ENCODE assay signal across 24 mouse cellular contexts in genomic region chr17:69597773-69598295, GRCm38 (mm10).
DNase-seq lines count a peak whose midpoint lies in the region; ATAC-seq and TF ChIP-seq lines count a peak whose summit lies in the region.
"Had no signal": no experiment of that assay in that cellular context is flagged by ENCODE, and none has a peak within 500 bp of the region (broad histone marks: within the 10 kb centered on the region; RNA-seq: fewer than 3 reads in every experiment).

No protein-coding gene starts in this region.

- H3K4me3 ChIP-seq in forebrain, embryonic 13.5 days: no peak overlapping the region
- H3K4me3 ChIP-seq in forebrain, embryonic 11.5 days (ENCODE audit: low read depth, low read length): no peak overlapping the region
- no peak overlapping the region for H3K4me3 ChIP-seq in hindbrain, embryonic 13.5 days
- H3K4me3 ChIP-seq in hindbrain, postnatal 0 days (ENCODE audit: low read length): no peak overlapping the region
- no peak overlapping the region for H3K4me3 ChIP-seq in neural tube, embryonic 12.5 days
- no peak overlapping the region for H3K4me3 ChIP-seq in neural tube, embryonic 15.5 days (replicated peaks)
- H3K4me3 ChIP-seq in midbrain, embryonic 13.5 days (replicated peaks): no peak overlapping the region
- H3K4me3 ChIP-seq: embryonic facial prominence, embryonic 10.5 days; embryonic facial prominence, embryonic 13.5 days; erythroblast, embryonic 14.5 days; heart, adult 2 months; heart, embryonic 10.5 days; heart, embryonic 13.5 days; hindbrain, embryonic 12.5 days had no signal

- WGBS in forebrain, embryonic 13.5 days: 82% methylated on average over 3 of the region's 3 CpGs
- 81% methylated on average over 3 of the region's 3 CpGs for WGBS in forebrain, embryonic 11.5 days
- WGBS in hindbrain, embryonic 13.5 days: 68% methylated on average over 3 of the region's 3 CpGs
- 62% methylated on average over 3 of the region's 3 CpGs for WGBS in hindbrain, postnatal 0 days
- WGBS in neural tube, embryonic 12.5 days: 79% methylated on average over 3 of the region's 3 CpGs
- 58% methylated on average over 3 of the region's 3 CpGs for WGBS in neural tube, embryonic 15.5 days
- WGBS in midbrain, embryonic 13.5 days: 87% methylated on average over 3 of the region's 3 CpGs

- H3K27ac ChIP-seq in forebrain, embryonic 13.5 days: no peak overlapping the region
- no peak overlapping the region for H3K27ac ChIP-seq in forebrain, embryonic 11.5 days (ENCODE audit: low read depth, low read length)
- no peak overlapping the region for H3K27ac ChIP-seq in hindbrain, embryonic 13.5 days
- no peak overlapping the region for H3K27ac ChIP-seq in hindbrain, postnatal 0 days
- H3K27ac ChIP-seq in neural tube, embryonic 12.5 days: no peak overlapping the region
- H3K27ac ChIP-seq in neural tube, embryonic 15.5 days (replicated peaks): no peak overlapping the region
- H3K27ac ChIP-seq in midbrain, embryonic 13.5 days: no peak overlapping the region
- H3K27ac ChIP-seq: embryonic facial prominence, embryonic 10.5 days; embryonic facial prominence, embryonic 13.5 days; heart, adult 2 months; heart, embryonic 10.5 days; heart, embryonic 13.5 days; hindbrain, embryonic 12.5 days had no signal

- no peaks in the 10 kb centered on the region for H3K27me3 ChIP-seq in forebrain, embryonic 13.5 days
- no peaks in the 10 kb centered on the region for H3K27me3 ChIP-seq in forebrain, embryonic 11.5 days (ENCODE audit: control insufficient read depth, insufficient read depth, low read length)
- no peaks in the 10 kb centered on the region for H3K27me3 ChIP-seq in hindbrain, embryonic 13.5 days
- no peaks in the 10 kb centered on the region for H3K27me3 ChIP-seq in hindbrain, postnatal 0 days (ENCODE audit: insufficient read depth, low read length)
- H3K27me3 ChIP-seq in neural tube, embryonic 12.5 days (replicated peaks): no peaks in the 10 kb centered on the region
- no peaks in the 10 kb centered on the region for H3K27me3 ChIP-seq in neural tube, embryonic 15.5 days (replicated peaks)
- H3K27me3 ChIP-seq in midbrain, embryonic 13.5 days: no peaks in the 10 kb centered on the region
- H3K27me3 ChIP-seq: embryonic facial prominence, embryonic 13.5 days; heart, embryonic 13.5 days; hindbrain, embryonic 12.5 days had no signal

- H3K4me1 ChIP-seq in forebrain, embryonic 13.5 days: no peaks in the 10 kb centered on the region
- no peaks in the 10 kb centered on the region for H3K4me1 ChIP-seq in forebrain, embryonic 11.5 days (replicated peaks; ENCODE audit: control insufficient read depth, insufficient read depth, low read length)
- H3K4me1 ChIP-seq in hindbrain, embryonic 13.5 days (replicated peaks): no peaks in the 10 kb centered on the region
- no peaks in the 10 kb centered on the region for H3K4me1 ChIP-seq in hindbrain, postnatal 0 days (ENCODE audit: insufficient read depth, low read length)
- H3K4me1 ChIP-seq in neural tube, embryonic 12.5 days: no peaks in the 10 kb centered on the region
- no peaks in the 10 kb centered on the region for H3K4me1 ChIP-seq in neural tube, embryonic 15.5 days
- H3K4me1 ChIP-seq in midbrain, embryonic 13.5 days (replicated peaks): no peaks in the 10 kb centered on the region
- H3K4me1 ChIP-seq: embryonic facial prominence, embryonic 10.5 days; embryonic facial prominence, embryonic 13.5 days; heart, embryonic 10.5 days; heart, embryonic 13.5 days; hindbrain, embryonic 12.5 days had no signal

- H3K9me3 ChIP-seq in forebrain, embryonic 13.5 days (replicated peaks): no peaks in the 10 kb centered on the region
- no peaks in the 10 kb centered on the region for H3K9me3 ChIP-seq in forebrain, embryonic 11.5 days (ENCODE audit: control insufficient read depth, low read length)
- no peaks in the 10 kb centered on the region for H3K9me3 ChIP-seq in hindbrain, embryonic 13.5 days
- H3K9me3 ChIP-seq in hindbrain, postnatal 0 days (ENCODE audit: low read length): no peaks in the 10 kb centered on the region
- no peaks in the 10 kb centered on the region for H3K9me3 ChIP-seq in neural tube, embryonic 12.5 days
- H3K9me3 ChIP-seq in neural tube, embryonic 15.5 days (replicated peaks): no peaks in the 10 kb centered on the region
- no peaks in the 10 kb centered on the region for H3K9me3 ChIP-seq in midbrain, embryonic 13.5 days
- H3K9me3 ChIP-seq: embryonic facial prominence, embryonic 10.5 days; embryonic facial prominence, embryonic 13.5 days; heart, embryonic 10.5 days; heart, embryonic 13.5 days; hindbrain, embryonic 12.5 days had no signal

- H3K36me3 ChIP-seq in forebrain, embryonic 13.5 days (ENCODE audit: poor library complexity, severe bottlenecking): no peaks in the 10 kb centered on the region
- H3K36me3 ChIP-seq in forebrain, embryonic 11.5 days (ENCODE audit: control insufficient read depth, insufficient read depth, low read length): no peaks in the 10 kb centered on the region
- H3K36me3 ChIP-seq in hindbrain, embryonic 13.5 days: no peaks in the 10 kb centered on the region
- no peaks in the 10 kb centered on the region for H3K36me3 ChIP-seq in hindbrain, postnatal 0 days (ENCODE audit: insufficient read depth, low read length)
- H3K36me3 ChIP-seq in neural tube, embryonic 12.5 days: no peaks in the 10 kb centered on the region
- no peaks in the 10 kb centered on the region for H3K36me3 ChIP-seq in neural tube, embryonic 15.5 days
- H3K36me3 ChIP-seq in midbrain, embryonic 13.5 days: no peaks in the 10 kb centered on the region
- H3K36me3 ChIP-seq: embryonic facial prominence, embryonic 10.5 days; embryonic facial prominence, embryonic 13.5 days; heart, embryonic 10.5 days; heart, embryonic 13.5 days; hindbrain, embryonic 12.5 days had no signal

- no peak overlapping the region for H3K4me2 ChIP-seq in forebrain, embryonic 13.5 days
- no peak overlapping the region for H3K4me2 ChIP-seq in forebrain, embryonic 11.5 days (ENCODE audit: low read depth, low read length, severe bottlenecking)
- H3K4me2 ChIP-seq in hindbrain, embryonic 13.5 days: no peak overlapping the region
- H3K4me2 ChIP-seq in hindbrain, postnatal 0 days (ENCODE audit: low read depth, low read length): no peak overlapping the region
- no peak overlapping the region for H3K4me2 ChIP-seq in neural tube, embryonic 12.5 days (replicated peaks)
- no peak overlapping the region for H3K4me2 ChIP-seq in neural tube, embryonic 15.5 days
- no peak overlapping the region for H3K4me2 ChIP-seq in midbrain, embryonic 13.5 days (replicated peaks)
- H3K4me2 ChIP-seq: embryonic facial prominence, embryonic 13.5 days; heart, embryonic 13.5 days; hindbrain, embryonic 12.5 days had no signal

- TF ChIP-seq CTCF in hindbrain, postnatal 0 days (IDR thresholded peaks at IDR 0.05; ENCODE audit: low read depth): no peak

- H3K9ac ChIP-seq in forebrain, embryonic 13.5 days: no peak overlapping the region
- no peak overlapping the region for H3K9ac ChIP-seq in forebrain, embryonic 11.5 days (ENCODE audit: low read length)
- no peak overlapping the region for H3K9ac ChIP-seq in hindbrain, embryonic 13.5 days
- H3K9ac ChIP-seq in hindbrain, postnatal 0 days (replicated peaks; ENCODE audit: low read length): no peak overlapping the region
- no peak overlapping the region for H3K9ac ChIP-seq in neural tube, embryonic 12.5 days
- no peak overlapping the region for H3K9ac ChIP-seq in neural tube, embryonic 15.5 days (replicated peaks)
- H3K9ac ChIP-seq in midbrain, embryonic 13.5 days (replicated peaks): no peak overlapping the region
- H3K9ac ChIP-seq: embryonic facial prominence, embryonic 13.5 days; heart, embryonic 13.5 days; hindbrain, embryonic 12.5 days had no signal

- ATAC-seq in forebrain, embryonic 13.5 days: 0 out of 2 replicates have a peak, but pooled peaks have one; percentile 16
- ATAC-seq in forebrain, embryonic 11.5 days (replicated peaks; ENCODE audit: low FRiP score): no peak
- ATAC-seq in hindbrain, embryonic 13.5 days (ENCODE audit: low FRiP score): 0 out of 2 replicates have a peak, but pooled peaks have one; percentile 52
- no peak for ATAC-seq in hindbrain, postnatal 0 days
- ATAC-seq in neural tube, embryonic 12.5 days (ENCODE audit: low FRiP score, low read depth): peak; percentile 74; the same call in 1 of the 2 replicates
- peak; percentile 38; the same call in 1 of the 2 replicates for ATAC-seq in neural tube, embryonic 15.5 days (ENCODE audit: low FRiP score)
- no peak for ATAC-seq in midbrain, embryonic 13.5 days
- ATAC-seq: activated CD4-positive, CD25-positive, alpha-beta regulatory T cell, adult 4 months had no signal

- DNase-seq in forebrain, embryonic 11.5 days (ENCODE audit: low spot score): no peak
- DNase-seq in hindbrain, postnatal 0 days (ENCODE audit: low spot score): no peak
- DNase-seq: adrenal gland, adult 8-10 months; adrenal gland, postnatal 25 days; cerebellum, adult 11-12 months; cerebellum, adult 8-10 months; cerebellum, postnatal 10 days; embryo, embryonic 11 days; gastrocnemius, postnatal 25 days; heart, adult 2 months; heart, postnatal 14 days; heart, postnatal 4 days had no signal

Comparison
In these comparisons a context has a peak if more than half of its experiments do, and no peak if none do; other contexts are left out.
1. ATAC-seq: peak in forebrain, embryonic 13.5 days (single experiment), hindbrain, embryonic 13.5 days (single experiment), neural tube, embryonic 12.5 days (single experiment) and neural tube, embryonic 15.5 days (single experiment); none in forebrain, embryonic 11.5 days (single experiment), hindbrain, postnatal 0 days (single experiment) and midbrain, embryonic 13.5 days (single experiment).